Mouse (Mus musculus) thymus, adult 18-20 months (tissue): ENCODE measurements around the gene Gm45713.
"Not testable (repeated sequence)": the region's sequence is repeated elsewhere in the genome, so short reads cannot be mapped to it uniquely, and the experiment has no call there.

ENCODE experiments used
- DNase-seq, 2 experiments: peaks; one replicate each; pipeline ENCODE4 v3.0.0; 2022; ENCODE audit warnings: mixed read lengths in 2 of 2

Gm45713 gene

GRCm38 (mm10) chr7:45162551-45162950 lies 26.5 kb upstream of the Gm45713 start:
- DNase-seq = no peak

- DNase-seq = peak; percentile 83 to 84
Observed at GRCm38 (mm10) chr7:45161612-45162473, 25.8 kb upstream of the Gm45713 start.

- DNase-seq = no peak
Observed at GRCm38 (mm10) chr7:45160866-45161265, 24.8 kb upstream of the Gm45713 start.

GRCm38 (mm10) chr7:45160316-45160800 lies 24.3 kb upstream of the Gm45713 start:
- DNase-seq = no peak

- DNase-seq = no peak
Observed at GRCm38 (mm10) chr7:45158991-45159390, 23.0 kb upstream of the Gm45713 start.

- no peak for DNase-seq
Observed at GRCm38 (mm10) chr7:45157459-45157858, 21.4 kb upstream of the Gm45713 start.

- DNase-seq = no peak
Observed at GRCm38 (mm10) chr7:45156206-45156605, 20.2 kb upstream of the Gm45713 start.

GRCm38 (mm10) chr7:45155590-45155989 lies 19.6 kb upstream of the Gm45713 start:
- DNase-seq = no peak

GRCm38 (mm10) chr7:45154993-45155514 lies 19.0 kb upstream of the Gm45713 start:
- peak in 1 of 2 experiments; percentile 41 for DNase-seq

GRCm38 (mm10) chr7:45154096-45154992 lies 18.3 kb upstream of the Gm45713 start, which contains the start of the genes Pih1d1 and Aldh16a1:
TSS of gene Pih1d1 (plus strand) at chr7:45154303.
TSS of gene Aldh16a1 (minus strand) at chr7:45154584.
- DNase-seq = peak; percentile 93

GRCm38 (mm10) chr7:45153586-45153985 lies 17.6 kb upstream of the Gm45713 start:
- DNase-seq = no peak

- not testable (repeated sequence) for DNase-seq
Observed at GRCm38 (mm10) chr7:45153052-45153451, 17.0 kb upstream of the Gm45713 start.

GRCm38 (mm10) chr7:45151303-45151702 lies 15.3 kb upstream of the Gm45713 start:
- DNase-seq = no peak

GRCm38 (mm10) chr7:45150321-45150720 lies 14.3 kb upstream of the Gm45713 start:
- DNase-seq = no peak

GRCm38 (mm10) chr7:45149545-45149944 lies 13.5 kb upstream of the Gm45713 start:
- no peak for DNase-seq

GRCm38 (mm10) chr7:45148534-45149098 lies 12.6 kb upstream of the Gm45713 start:
- DNase-seq = no peak

GRCm38 (mm10) chr7:45147899-45148298 lies 11.9 kb upstream of the Gm45713 start:
- no peak for DNase-seq

GRCm38 (mm10) chr7:45147267-45147666 lies 11.2 kb upstream of the Gm45713 start:
- DNase-seq = no peak

GRCm38 (mm10) chr7:45145460-45145859 lies 9.4 kb upstream of the Gm45713 start:
- no peak for DNase-seq

GRCm38 (mm10) chr7:45144368-45145174 lies 8.5 kb upstream of the Gm45713 start:
- DNase-seq = no peak

GRCm38 (mm10) chr7:45141914-45142313 lies 5.9 kb upstream of the Gm45713 start:
- no peak for DNase-seq

GRCm38 (mm10) chr7:45141319-45141718 lies 5.3 kb upstream of the Gm45713 start:
- peak in 1 of 2 experiments; percentile 59 for DNase-seq
